Mouse (Mus musculus): ENCODE data around the gene Banf2. TPM values are rescaled to one million over a fixed set of nuclear protein-coding genes. Genes with fewer than 3 reads are reported as not detected.

Banf2 gene
- total and polyA plus RNA-seq, 2 experiments from 2014 or later, result not detected

DNA sequence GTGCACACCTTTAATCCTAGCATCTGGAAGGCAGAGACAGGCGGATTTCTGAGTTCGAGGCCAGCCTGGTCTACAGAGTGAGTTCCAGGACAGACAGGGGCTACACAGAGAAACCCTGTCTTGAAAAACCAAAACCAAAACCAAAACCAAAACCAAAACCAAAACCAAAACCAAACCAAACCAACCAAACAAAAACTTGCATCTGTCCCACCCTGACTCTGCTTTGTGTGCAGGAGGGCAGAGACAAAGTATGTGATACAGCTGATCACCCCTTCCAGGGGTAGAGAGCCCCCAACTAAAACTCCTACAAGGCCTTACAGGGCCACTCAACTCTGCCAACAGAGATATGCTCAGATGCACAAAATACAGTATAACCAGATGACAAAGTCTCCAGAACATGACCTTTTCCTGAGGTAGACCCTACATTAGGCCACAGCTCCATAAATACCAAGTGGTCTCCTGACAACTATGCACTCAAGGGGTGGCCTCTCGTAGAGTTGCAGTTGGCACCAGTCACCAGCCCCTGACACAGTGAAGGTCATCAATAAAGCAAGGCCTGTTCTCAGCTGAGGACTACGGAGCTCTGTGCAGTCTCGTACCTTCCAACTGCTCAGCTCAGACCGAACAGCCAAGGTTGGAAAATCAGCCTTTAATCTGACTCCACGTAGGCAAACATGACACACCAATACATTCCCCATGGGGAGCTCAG, 40.7 kb upstream of the Banf2 start:
- 71% methylated on average over 7 of the region's 7 CpGs for WGBS
- Histone ChIP-seq H3K36me3 (replicated peaks; ENCODE audit: control insufficient read depth, insufficient read depth, low read length) (no peaks in the 10 kb centered on the region), H3K4me3 (ENCODE audit: low read depth, low read length) (no peak overlapping the region), H3K9me3 (replicated peaks; ENCODE audit: control insufficient read depth, low read length) (no peaks in the 10 kb centered on the region), H3K4me2 (ENCODE audit: low read depth, low read length) (no peak overlapping the region), H3K27me3 (ENCODE audit: control insufficient read depth, insufficient read depth, low read length) (no peaks in the 10 kb centered on the region), H3K4me1 (ENCODE audit: control insufficient read depth, insufficient read depth) (peaks cover 35% of the 10 kb centered on the region), H3K9ac (replicated peaks; ENCODE audit: low read depth, low read length) (no peak overlapping the region), H3K27ac (ENCODE audit: low read depth) (peak overlapping the region; percentile 13)
- DNase-seq (ENCODE audit: low spot score), result no peak
- peak; percentile 51; the same call in 1 of the 2 replicates for ATAC-seq (ENCODE audit: insufficient read depth, low read depth)
- TF ChIP-seq CTCF (IDR thresholded peaks at IDR 0.05; ENCODE audit: low read depth), result no peak
- no peak for TF ChIP-seq EP300 (IDR thresholded peaks at IDR 0.05; ENCODE audit: low read depth)

- Histone ChIP-seq H3K4me3 (ENCODE audit: low read depth, low read length) (no peak overlapping the region), H3K36me3 (replicated peaks; ENCODE audit: control insufficient read depth, insufficient read depth, low read length) (no peaks in the 10 kb centered on the region), H3K27ac (ENCODE audit: low read depth) (peak overlapping the region; percentile 26), H3K4me2 (ENCODE audit: low read depth, low read length) (no peak overlapping the region), H3K9me3 (replicated peaks; ENCODE audit: control insufficient read depth, low read length) (no peaks in the 10 kb centered on the region), H3K9ac (replicated peaks; ENCODE audit: low read depth, low read length) (no peak overlapping the region), H3K4me1 (ENCODE audit: control insufficient read depth, insufficient read depth) (peaks cover 30% of the 10 kb centered on the region), H3K27me3 (ENCODE audit: control insufficient read depth, insufficient read depth, low read length) (no peaks in the 10 kb centered on the region)
- whole genome bisulfite sequencing, result 71% methylated on average over 1 of the region's 1 CpGs
- TF ChIP-seq EP300 (IDR thresholded peaks at IDR 0.05; ENCODE audit: low read depth) (no peak), CTCF (IDR thresholded peaks at IDR 0.05; ENCODE audit: low read depth) (no peak)
- DNase-seq (ENCODE audit: low spot score) (no peak), ATAC-seq (ENCODE audit: insufficient read depth, low read depth) (no peak)
Measured at GRCm38 (mm10) chr2:143992977-143993376, 39.9 kb upstream of the Banf2 start.

DNA sequence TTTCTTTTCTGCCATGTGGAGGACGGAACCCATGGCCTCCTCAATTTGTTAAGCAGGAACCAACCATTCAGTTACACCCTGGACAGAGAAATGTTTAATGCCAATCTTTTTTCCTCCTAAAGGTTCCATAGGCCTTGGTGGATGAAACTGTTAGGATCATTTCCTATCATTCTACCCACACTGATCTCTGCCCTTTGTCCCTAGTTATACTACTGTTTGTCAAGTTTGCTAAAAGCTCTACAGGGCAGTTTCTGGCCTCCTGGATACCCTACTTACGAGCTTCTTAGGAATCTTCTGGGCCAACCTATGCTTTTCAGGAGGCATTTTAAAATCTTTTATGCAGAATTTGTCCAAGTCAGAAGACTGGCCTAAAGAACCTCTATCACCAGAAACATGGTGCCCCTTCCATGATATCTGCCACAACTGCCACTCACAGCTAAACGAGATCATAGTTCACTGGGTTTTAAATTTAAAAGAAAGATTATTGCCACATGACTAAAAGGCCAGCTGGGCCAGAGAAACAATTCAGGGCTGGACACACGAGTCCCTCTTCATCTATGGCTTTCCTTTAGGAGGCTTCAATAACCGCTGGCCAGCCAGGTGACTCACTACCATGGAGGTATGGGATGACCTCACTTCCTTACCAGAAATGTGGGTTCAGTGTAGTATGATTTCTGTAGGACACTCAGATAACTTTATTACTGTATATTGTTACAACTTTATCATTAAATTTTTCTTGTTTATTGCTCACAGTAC, 30.5 kb upstream of the Banf2 start:
- 80% methylated on average over 5 of the region's 5 CpGs for WGBS
- DNase-seq (ENCODE audit: low spot score) (no peak), ATAC-seq (ENCODE audit: insufficient read depth, low read depth) (no peak)
- no peaks in the 10 kb centered on the region for H3K9me3 ChIP-seq (replicated peaks; ENCODE audit: control insufficient read depth, low read length)
- TF ChIP-seq EP300 (IDR thresholded peaks at IDR 0.05; ENCODE audit: low read depth), result no peak
- no peak for TF ChIP-seq CTCF (IDR thresholded peaks at IDR 0.05; ENCODE audit: low read depth)
- no peak overlapping the region for H3K9ac ChIP-seq (replicated peaks; ENCODE audit: low read depth, low read length)
- no peak overlapping the region for H3K4me2 ChIP-seq (ENCODE audit: low read depth, low read length)
- H3K27ac ChIP-seq (ENCODE audit: low read depth), result no peak overlapping the region
- no peaks in the 10 kb centered on the region for H3K36me3 ChIP-seq (replicated peaks; ENCODE audit: control insufficient read depth, insufficient read depth, low read length)
- H3K4me3 ChIP-seq (ENCODE audit: low read depth, low read length), result no peak overlapping the region
- peaks cover 38% of the 10 kb centered on the region for H3K4me1 ChIP-seq (ENCODE audit: control insufficient read depth, insufficient read depth)
- no peaks in the 10 kb centered on the region for H3K27me3 ChIP-seq (ENCODE audit: control insufficient read depth, insufficient read depth, low read length)

DNA sequence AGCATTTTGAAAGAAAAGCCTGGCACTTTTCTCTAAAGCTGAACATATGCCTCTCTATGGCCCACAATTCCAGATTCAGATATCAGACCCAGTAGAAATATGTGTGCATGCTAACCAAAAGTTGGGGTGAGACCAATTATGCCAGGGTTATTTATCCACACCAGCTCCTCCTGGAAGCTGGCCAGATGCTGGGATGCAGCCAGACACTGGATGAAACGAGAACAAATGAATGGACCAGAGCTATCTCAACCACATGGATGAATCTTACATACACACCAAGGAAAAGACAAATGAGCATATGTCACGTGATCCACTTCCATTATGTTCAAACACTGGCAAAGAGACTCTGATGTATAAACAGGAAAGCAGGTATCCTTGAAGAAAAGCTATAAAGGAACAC, 29.3 kb upstream of the Banf2 start:
- Histone ChIP-seq H3K9ac (replicated peaks; ENCODE audit: low read depth, low read length) (no peak overlapping the region), H3K4me3 (ENCODE audit: low read depth, low read length) (no peak overlapping the region), H3K27ac (ENCODE audit: low read depth) (no peak overlapping the region), H3K4me1 (ENCODE audit: control insufficient read depth, insufficient read depth) (peaks cover 50% of the 10 kb centered on the region), H3K4me2 (ENCODE audit: low read depth, low read length) (no peak overlapping the region), H3K9me3 (replicated peaks; ENCODE audit: control insufficient read depth, low read length) (no peaks in the 10 kb centered on the region), H3K36me3 (replicated peaks; ENCODE audit: control insufficient read depth, insufficient read depth, low read length) (peaks cover 3% of the 10 kb centered on the region; the same call in 1 of the 2 replicates), H3K27me3 (ENCODE audit: control insufficient read depth, insufficient read depth, low read length) (no peaks in the 10 kb centered on the region)
- ATAC-seq (ENCODE audit: insufficient read depth, low read depth) (no peak), DNase-seq (ENCODE audit: low spot score) (no peak)
- TF ChIP-seq EP300 (IDR thresholded peaks at IDR 0.05; ENCODE audit: low read depth), result no peak
- TF ChIP-seq CTCF (IDR thresholded peaks at IDR 0.05; ENCODE audit: low read depth), result no peak
- WGBS, result 27% methylated on average over 2 of the region's 2 CpGs

DNA sequence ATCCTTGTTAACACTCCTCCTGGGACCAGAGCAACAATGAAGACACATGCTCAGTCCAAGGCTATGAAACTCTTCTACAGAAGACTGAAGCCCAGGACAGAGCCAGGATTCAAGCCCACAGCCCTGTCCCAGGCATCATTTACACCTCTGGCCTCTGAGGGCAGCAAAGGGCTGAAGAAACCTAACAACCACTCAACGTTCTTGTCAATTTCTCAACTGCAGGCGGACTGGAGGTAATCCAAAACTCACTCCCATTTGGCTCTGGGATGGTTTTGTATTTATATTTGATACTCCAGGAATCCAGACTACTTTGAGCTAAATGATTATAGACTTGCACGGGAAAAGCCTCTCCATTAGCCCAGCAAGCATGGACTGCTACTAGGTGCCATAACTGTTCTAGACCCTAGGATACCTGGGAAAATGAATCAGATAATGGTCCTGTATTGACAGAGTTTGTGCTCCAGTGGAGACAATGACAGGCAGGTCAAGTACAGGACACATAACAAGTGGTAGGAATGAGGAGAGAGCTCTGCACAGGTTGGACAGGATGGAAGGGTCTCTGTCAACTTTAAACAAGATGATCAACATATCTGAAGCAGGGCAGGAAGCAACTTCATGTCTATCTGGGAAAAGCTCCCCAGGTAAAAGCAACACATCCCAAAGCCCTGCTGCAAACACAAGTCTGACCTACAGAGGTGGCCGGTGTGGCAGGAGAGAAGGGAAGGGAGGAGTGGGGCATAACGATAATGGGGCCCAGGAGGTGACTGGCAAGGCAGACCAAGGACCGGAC, 27.5 kb upstream of the Banf2 start:
- Histone ChIP-seq H3K4me1 (ENCODE audit: control insufficient read depth, insufficient read depth) (peaks cover 63% of the 10 kb centered on the region), H3K9me3 (replicated peaks; ENCODE audit: control insufficient read depth, low read length) (no peaks in the 10 kb centered on the region), H3K27me3 (ENCODE audit: control insufficient read depth, insufficient read depth, low read length) (no peaks in the 10 kb centered on the region), H3K9ac (replicated peaks; ENCODE audit: low read depth, low read length) (no peak overlapping the region), H3K36me3 (replicated peaks; ENCODE audit: control insufficient read depth, insufficient read depth, low read length) (peaks cover 3% of the 10 kb centered on the region; the same call in 1 of the 2 replicates), H3K27ac (ENCODE audit: low read depth) (peak overlapping the region; percentile 36), H3K4me2 (ENCODE audit: low read depth, low read length) (0 out of 2 replicates have a peak overlapping the region, but pooled peaks have one; percentile 3), H3K4me3 (ENCODE audit: low read depth, low read length) (no peak overlapping the region)
- no peak for TF ChIP-seq EP300 (IDR thresholded peaks at IDR 0.05; ENCODE audit: low read depth)
- TF ChIP-seq CTCF (IDR thresholded peaks at IDR 0.05; ENCODE audit: low read depth), result peak; percentile 50
- ATAC-seq (ENCODE audit: insufficient read depth, low read depth), result peak; percentile 70
- peak; percentile 69 for DNase-seq (ENCODE audit: low spot score)
- WGBS, result 35% methylated on average over 6 of the region's 6 CpGs
